Mouse (Mus musculus): ENCODE results near the gene E130308A19Rik. TPM values are rescaled to one million over a fixed set of nuclear protein-coding genes. Genes with fewer than 3 reads are reported as not detected.

The E130308A19Rik gene
- polyA plus RNA-seq, 1 experiment from 2014 or later: 37.3 TPM

DNA sequence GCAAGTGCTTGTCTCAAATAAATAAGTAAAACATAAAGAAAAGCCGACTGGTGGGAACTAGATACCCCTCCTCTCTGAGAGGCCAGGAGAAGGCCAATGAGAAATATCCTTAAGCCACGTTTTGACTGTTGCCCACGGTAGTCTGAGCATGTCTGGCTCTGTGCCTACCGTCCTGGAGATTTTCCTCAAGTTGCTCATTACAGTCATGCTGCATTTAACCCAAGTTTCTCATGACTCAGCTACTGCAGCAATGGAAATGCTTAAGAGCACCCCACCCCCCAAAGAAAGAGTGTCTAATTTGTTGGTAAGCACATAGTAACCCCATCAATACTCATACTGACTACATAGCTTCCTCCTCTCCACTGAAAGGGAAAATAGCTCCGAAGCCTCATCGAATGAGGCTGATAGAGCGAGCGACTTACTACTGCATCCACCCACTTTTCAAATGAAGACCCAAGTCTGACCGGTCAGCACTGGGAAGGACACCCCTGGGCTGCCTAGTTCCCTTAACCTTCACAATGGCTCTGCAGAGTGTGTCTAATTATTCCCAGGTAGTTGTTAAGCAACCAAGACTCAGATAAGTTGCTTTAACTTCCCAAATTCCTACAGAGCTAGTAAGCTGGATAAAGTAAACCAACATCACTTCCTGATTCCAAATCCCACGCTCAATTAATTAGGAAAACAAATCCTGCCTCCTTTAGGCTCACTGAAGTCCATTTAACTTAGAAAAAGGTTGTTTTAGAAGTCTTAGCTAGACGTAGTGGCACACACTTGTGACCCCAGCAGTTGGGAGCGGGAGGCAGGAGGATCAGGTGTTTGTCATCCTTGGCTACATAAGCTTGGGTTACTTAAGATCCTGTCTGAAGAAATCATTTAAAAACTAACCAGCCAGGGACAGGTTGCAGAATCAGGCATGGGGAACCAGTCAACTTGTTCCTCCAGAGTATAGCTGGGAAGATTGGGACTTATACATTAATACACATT is 131.7 kb downstream of the E130308A19Rik start:
- Histone ChIP-seq H3K27me3 (replicated peaks; ENCODE audit: control insufficient read depth, insufficient read depth, low read length) (no peaks in the 10 kb centered on the region), H3K4me2 (ENCODE audit: low read length) (no peak overlapping the region), H3K4me1 (ENCODE audit: control insufficient read depth, insufficient read depth, low read depth, low read length) (peaks cover 4% of the 10 kb centered on the region), H3K9ac (ENCODE audit: low read depth, low read length) (no peak overlapping the region), H3K36me3 (ENCODE audit: control insufficient read depth, insufficient read depth, low read length) (no peaks in the 10 kb centered on the region), H3K4me3 (ENCODE audit: low read length) (no peak overlapping the region), H3K27ac (ENCODE audit: low read depth, low read length) (no peak overlapping the region; the same call in 1 of the 2 replicates), H3K9me3 (ENCODE audit: control insufficient read depth, low read length) (no peaks in the 10 kb centered on the region)
- 74% methylated on average over 12 of the region's 12 CpGs for WGBS
- 0 out of 2 replicates have a peak, but pooled peaks have one; percentile 10 for ATAC-seq

DNA sequence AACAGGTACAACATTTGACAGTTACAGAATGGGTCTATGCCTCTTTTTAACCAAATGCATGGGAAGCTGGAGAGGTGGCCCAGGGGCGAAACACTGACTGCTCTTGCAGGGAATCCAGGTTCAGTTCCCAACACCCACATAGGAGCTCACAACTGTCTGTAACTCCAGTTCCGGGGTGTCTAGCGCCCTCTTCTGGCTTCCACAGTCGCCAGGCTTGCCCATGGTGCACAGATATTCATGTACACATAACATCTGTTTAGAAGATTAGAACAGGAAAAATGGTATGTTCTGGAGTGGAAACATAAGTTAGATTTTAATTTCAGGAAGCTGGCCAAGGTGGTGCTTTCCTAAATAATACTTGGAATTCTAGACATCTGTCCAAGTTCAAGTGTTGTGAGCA is 134.0 kb downstream of the E130308A19Rik start:
- Histone ChIP-seq H3K4me3 (ENCODE audit: low read length) (no peak overlapping the region), H3K4me1 (ENCODE audit: control insufficient read depth, insufficient read depth, low read depth, low read length) (peaks cover 1% of the 10 kb centered on the region; the same call in 1 of the 2 replicates), H3K27ac (ENCODE audit: low read depth, low read length) (no peak overlapping the region), H3K4me2 (ENCODE audit: low read length) (no peak overlapping the region), H3K9me3 (ENCODE audit: control insufficient read depth, low read length) (no peaks in the 10 kb centered on the region), H3K36me3 (ENCODE audit: control insufficient read depth, insufficient read depth, low read length) (no peaks in the 10 kb centered on the region), H3K27me3 (replicated peaks; ENCODE audit: control insufficient read depth, insufficient read depth, low read length) (no peaks in the 10 kb centered on the region), H3K9ac (ENCODE audit: low read depth, low read length) (no peak overlapping the region)
- 67% methylated on average over 4 of the region's 4 CpGs for WGBS
- no peak for ATAC-seq

GRCm38 (mm10) chr4:59760636-59761364 is 134.8 kb downstream of the E130308A19Rik start:
- 51% methylated on average over 10 of the region's 10 CpGs for WGBS
- H3K4me2 ChIP-seq (ENCODE audit: low read length): no peak overlapping the region
- no peak overlapping the region for H3K9ac ChIP-seq (ENCODE audit: low read depth, low read length)
- no peak overlapping the region for H3K4me3 ChIP-seq (ENCODE audit: low read length)
- no peaks in the 10 kb centered on the region for H3K36me3 ChIP-seq (ENCODE audit: control insufficient read depth, insufficient read depth, low read length)
- peaks cover 5% of the 10 kb centered on the region; the same call in 1 of the 2 replicates for H3K4me1 ChIP-seq (ENCODE audit: control insufficient read depth, insufficient read depth, low read depth, low read length)
- no peaks in the 10 kb centered on the region for H3K27me3 ChIP-seq (replicated peaks; ENCODE audit: control insufficient read depth, insufficient read depth, low read length)
- ATAC-seq: no peak
- H3K27ac ChIP-seq (ENCODE audit: low read depth, low read length): no peak overlapping the region
- no peaks in the 10 kb centered on the region for H3K9me3 ChIP-seq (ENCODE audit: control insufficient read depth, low read length)

- H3K36me3 ChIP-seq (ENCODE audit: control insufficient read depth, insufficient read depth, low read length): no peaks in the 10 kb centered on the region
- no peaks in the 10 kb centered on the region for H3K9me3 ChIP-seq (ENCODE audit: control insufficient read depth, low read length)
- H3K4me3 ChIP-seq (ENCODE audit: low read length): no peak overlapping the region
- H3K4me2 ChIP-seq (ENCODE audit: low read length): no peak overlapping the region
- 81% methylated on average over 4 of the region's 4 CpGs for WGBS
- no peak overlapping the region for H3K9ac ChIP-seq (ENCODE audit: low read depth, low read length)
- no peak for ATAC-seq
- peaks cover 5% of the 10 kb centered on the region; the same call in 1 of the 2 replicates for H3K4me1 ChIP-seq (ENCODE audit: control insufficient read depth, insufficient read depth, low read depth, low read length)
- no peak overlapping the region for H3K27ac ChIP-seq (ENCODE audit: low read depth, low read length)
- H3K27me3 ChIP-seq (replicated peaks; ENCODE audit: control insufficient read depth, insufficient read depth, low read length): no peaks in the 10 kb centered on the region
These were observed 135.3 kb downstream of the E130308A19Rik start for GRCm38 (mm10) chr4:59761365-59761729.

DNA sequence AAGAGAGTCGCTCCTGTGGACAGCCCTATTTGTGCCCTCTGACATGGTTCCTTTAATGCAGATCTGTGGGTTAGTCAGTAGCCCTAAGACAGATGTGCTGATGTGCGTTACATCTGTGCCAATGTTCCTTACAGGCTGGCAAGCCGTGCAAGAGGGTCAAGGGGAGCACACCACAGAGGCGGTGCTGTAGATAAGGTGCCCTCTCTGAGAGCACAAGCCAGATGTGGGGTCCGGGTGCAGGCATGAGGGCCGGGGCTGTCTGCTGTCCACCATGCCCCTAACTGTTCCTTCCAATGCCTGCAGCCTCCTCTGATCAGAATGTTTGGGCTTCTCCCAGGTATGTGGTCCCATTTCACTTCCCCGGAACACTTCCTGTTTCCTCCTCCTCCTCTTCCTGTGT is 138.9 kb downstream of the E130308A19Rik start:
- Histone ChIP-seq H3K9ac (ENCODE audit: low read depth, low read length) (no peak overlapping the region), H3K9me3 (ENCODE audit: control insufficient read depth, low read length) (no peaks in the 10 kb centered on the region), H3K36me3 (ENCODE audit: control insufficient read depth, insufficient read depth, low read length) (no peaks in the 10 kb centered on the region), H3K27ac (ENCODE audit: low read depth, low read length) (peak overlapping the region; percentile 36; the same call in 1 of the 2 replicates), H3K4me1 (ENCODE audit: control insufficient read depth, insufficient read depth, low read depth, low read length) (0 out of 2 replicates have a peak, but pooled peaks cover 5% of the 10 kb centered on the region), H3K4me3 (ENCODE audit: low read length) (no peak overlapping the region), H3K4me2 (ENCODE audit: low read length) (no peak overlapping the region; the same call in 1 of the 2 replicates), H3K27me3 (replicated peaks; ENCODE audit: control insufficient read depth, insufficient read depth, low read length) (no peaks in the 10 kb centered on the region)
- 59% methylated on average over 7 of the region's 7 CpGs for WGBS
- peak; percentile 44; the same call in 1 of the 2 replicates for ATAC-seq

DNA sequence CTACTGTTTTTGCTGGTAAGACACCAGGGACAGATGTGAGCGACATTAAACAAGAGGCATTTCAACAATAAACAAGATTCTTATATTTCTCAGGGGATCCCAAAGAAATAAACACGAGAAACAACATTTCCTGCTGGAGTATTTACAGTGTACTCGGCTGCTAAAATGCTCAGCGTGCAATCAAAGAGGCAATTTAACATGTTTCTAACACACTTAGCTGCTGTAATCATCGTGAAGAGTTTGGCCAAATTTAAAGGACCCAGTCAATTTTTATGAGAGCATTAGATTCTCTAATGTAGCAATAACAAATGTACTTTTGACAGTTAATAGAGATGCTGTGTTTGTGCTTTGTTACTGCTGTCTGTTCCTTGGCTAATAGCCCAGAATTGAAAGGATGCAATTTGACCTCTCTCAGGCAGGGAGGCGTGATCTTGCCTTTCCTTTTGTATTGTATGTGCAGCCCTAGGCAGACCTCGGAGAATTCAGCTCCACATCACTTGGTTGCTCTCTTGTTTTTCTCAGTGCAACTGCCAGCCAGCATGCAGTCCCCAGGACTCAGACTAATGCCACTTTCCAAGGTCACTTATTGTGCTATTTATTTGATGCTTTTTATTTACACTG is 139.5 kb downstream of the E130308A19Rik start:
- H3K9ac ChIP-seq (ENCODE audit: low read depth, low read length): no peak overlapping the region

GRCm38 (mm10) chr4:59767717-59768116 is 141.7 kb downstream of the E130308A19Rik start:
- Histone ChIP-seq H3K27me3 (replicated peaks; ENCODE audit: control insufficient read depth, insufficient read depth, low read length) (no peaks in the 10 kb centered on the region), H3K9me3 (ENCODE audit: control insufficient read depth, low read length) (no peaks in the 10 kb centered on the region), H3K36me3 (ENCODE audit: control insufficient read depth, insufficient read depth, low read length) (peaks cover 10% of the 10 kb centered on the region; the same call in 1 of the 2 replicates), H3K4me3 (ENCODE audit: low read length) (no peak overlapping the region), H3K4me1 (ENCODE audit: control insufficient read depth, insufficient read depth, low read depth, low read length) (0 out of 2 replicates have a peak, but pooled peaks cover 5% of the 10 kb centered on the region), H3K27ac (ENCODE audit: low read depth, low read length) (no peak overlapping the region), H3K4me2 (ENCODE audit: low read length) (no peak overlapping the region), H3K9ac (ENCODE audit: low read depth, low read length) (no peak overlapping the region)
- 96% methylated on average over 2 of the region's 2 CpGs for WGBS
- ATAC-seq: no peak

More for the DNA sequence above, 139.5 kb downstream of the E130308A19Rik start:
- H3K27ac ChIP-seq (ENCODE audit: low read depth, low read length): peak overlapping the region; percentile 37; the same call in 1 of the 2 replicates
- H3K27me3 ChIP-seq (replicated peaks; ENCODE audit: control insufficient read depth, insufficient read depth, low read length): no peaks in the 10 kb centered on the region
- no peak overlapping the region; the same call in 1 of the 2 replicates for H3K4me2 ChIP-seq (ENCODE audit: low read length)
- H3K36me3 ChIP-seq (ENCODE audit: control insufficient read depth, insufficient read depth, low read length): 0 out of 2 replicates have a peak, but pooled peaks cover 2% of the 10 kb centered on the region
- H3K9me3 ChIP-seq (ENCODE audit: control insufficient read depth, low read length): no peaks in the 10 kb centered on the region
- H3K4me1 ChIP-seq (ENCODE audit: control insufficient read depth, insufficient read depth, low read depth, low read length): 0 out of 2 replicates have a peak, but pooled peaks cover 5% of the 10 kb centered on the region
- WGBS: 15% methylated on average over 7 of the region's 7 CpGs
- H3K4me3 ChIP-seq (ENCODE audit: low read length): no peak overlapping the region
- peak; percentile 69 for ATAC-seq

GRCm38 (mm10) chr4:59772171-59772879 is 146.3 kb downstream of the E130308A19Rik start:
- Histone ChIP-seq H3K27ac (ENCODE audit: low read depth, low read length) (no peak overlapping the region), H3K9ac (ENCODE audit: low read depth, low read length) (no peak overlapping the region), H3K27me3 (replicated peaks; ENCODE audit: control insufficient read depth, insufficient read depth, low read length) (no peaks in the 10 kb centered on the region), H3K36me3 (ENCODE audit: control insufficient read depth, insufficient read depth, low read length) (peaks cover 13% of the 10 kb centered on the region; the same call in 1 of the 2 replicates), H3K4me3 (ENCODE audit: low read length) (no peak overlapping the region), H3K4me2 (ENCODE audit: low read length) (no peak overlapping the region), H3K4me1 (ENCODE audit: control insufficient read depth, insufficient read depth, low read depth, low read length) (no peaks in the 10 kb centered on the region), H3K9me3 (ENCODE audit: control insufficient read depth, low read length) (no peaks in the 10 kb centered on the region)
- 23% methylated on average over 17 of the region's 17 CpGs for WGBS
- ATAC-seq: no peak

Measured in hindbrain, embryonic 16.5 days (tissue).